Mouse (Mus musculus): ENCODE measurements at regions not wholly inside any gene's neighbourhood (a gene's known extent, or its start where the extent isn't known, plus 50 kb on each side); places are given as distances from the start of the nearest gene placed in this dataset.

DNA sequence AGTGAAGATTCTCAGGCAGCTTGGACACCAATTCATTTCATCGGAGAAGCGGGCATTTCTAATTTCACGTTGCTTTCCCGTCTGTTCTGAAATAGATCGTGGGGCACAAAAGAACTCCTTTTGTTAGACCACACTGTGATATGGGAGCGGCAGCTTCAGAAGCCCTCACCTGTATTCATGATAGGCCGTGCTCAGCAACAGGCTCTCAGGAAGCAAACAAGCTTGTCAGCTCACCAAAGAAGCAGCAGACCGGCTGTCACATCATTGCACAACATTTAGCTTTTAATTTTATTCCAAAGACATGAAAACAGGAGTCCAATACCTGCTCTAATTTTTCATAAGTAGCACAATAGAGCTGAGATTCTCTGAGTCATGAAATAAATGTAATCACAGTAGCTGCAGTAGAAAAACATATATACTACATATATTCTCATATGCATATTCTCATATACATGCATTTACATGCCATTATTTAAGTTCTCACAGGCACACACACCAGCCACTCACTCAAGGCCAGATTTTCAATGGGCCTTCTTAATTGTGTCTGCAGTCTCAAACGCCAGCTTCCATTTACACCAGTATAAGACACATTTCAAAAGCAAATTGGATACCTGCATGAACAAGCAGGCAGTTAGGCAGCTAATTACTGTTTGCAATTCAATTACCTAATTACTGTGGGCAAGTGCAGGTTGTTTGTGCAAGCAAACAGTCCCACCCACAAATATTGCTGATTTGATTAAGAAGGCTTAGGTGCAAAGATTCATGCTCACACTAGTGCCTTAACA lies 698.9 kb downstream of the Diaph3 start:
- DNase-seq: no peak

GRCm38 (mm10) chr14:86437383-86437782 lies 703.7 kb downstream of the Diaph3 start:
- DNase-seq: no peak

GRCm38 (mm10) chr14:86435345-86435744 lies 705.7 kb downstream of the Diaph3 start:
- no peak for DNase-seq

DNA sequence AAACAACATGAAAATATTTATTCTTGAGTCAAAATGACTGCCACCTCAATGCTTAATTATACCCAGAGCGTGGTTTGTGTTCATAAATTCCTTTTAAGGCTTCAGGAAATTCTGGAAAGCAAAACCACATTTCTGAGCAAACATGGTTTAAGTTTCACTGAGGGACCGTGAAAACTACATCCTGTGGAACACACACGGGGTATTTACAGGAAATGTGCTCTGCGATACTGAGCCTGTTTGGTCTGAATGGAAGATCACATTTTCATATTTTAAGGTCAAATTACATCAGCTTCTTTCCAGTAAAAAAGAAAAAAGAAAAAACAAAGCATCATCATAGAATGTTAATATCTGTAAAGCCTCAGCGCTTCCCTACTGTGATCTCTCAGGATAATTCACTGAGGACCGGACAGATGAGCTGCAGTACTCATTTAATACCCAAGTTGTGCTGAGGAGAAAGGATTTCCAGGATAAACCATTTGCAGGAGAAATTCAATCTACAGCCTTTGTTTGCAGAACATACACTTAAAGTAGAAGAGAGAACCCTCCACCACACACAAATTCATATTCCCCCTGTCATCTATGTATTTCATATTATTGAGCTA lies 709.7 kb downstream of the Diaph3 start:
- no peak for DNase-seq

GRCm38 (mm10) chr14:86421881-86422280 lies 719.2 kb downstream of the Diaph3 start:
- no peak for DNase-seq

- DNase-seq: no peak
These were observed 721.0 kb downstream of the Diaph3 start for GRCm38 (mm10) chr14:86419959-86420598.

GRCm38 (mm10) chr14:86396876-86397275 lies 744.2 kb downstream of the Diaph3 start:
- peak; percentile 6 for DNase-seq

DNA sequence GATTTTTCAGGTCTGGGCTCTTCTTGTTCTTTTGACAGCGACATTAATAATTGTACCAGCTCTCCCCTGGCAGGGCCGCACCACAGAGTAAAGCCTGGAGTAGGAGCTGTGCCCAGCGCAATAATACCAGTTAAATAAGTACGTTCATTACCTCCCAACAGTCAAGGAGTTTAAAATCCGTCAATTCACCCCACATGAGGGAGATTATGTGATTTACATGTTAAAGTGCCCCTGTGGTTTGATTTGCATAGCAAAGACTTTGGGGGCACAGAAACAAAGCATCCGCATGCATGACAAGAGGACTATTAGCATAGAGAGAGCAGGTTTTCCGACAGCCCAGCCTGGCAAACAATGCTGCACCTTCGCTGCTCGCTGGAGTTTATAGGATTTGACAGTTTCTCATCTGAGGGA lies 745.1 kb downstream of the Diaph3 start:
- peak; percentile 67 for DNase-seq

DNA sequence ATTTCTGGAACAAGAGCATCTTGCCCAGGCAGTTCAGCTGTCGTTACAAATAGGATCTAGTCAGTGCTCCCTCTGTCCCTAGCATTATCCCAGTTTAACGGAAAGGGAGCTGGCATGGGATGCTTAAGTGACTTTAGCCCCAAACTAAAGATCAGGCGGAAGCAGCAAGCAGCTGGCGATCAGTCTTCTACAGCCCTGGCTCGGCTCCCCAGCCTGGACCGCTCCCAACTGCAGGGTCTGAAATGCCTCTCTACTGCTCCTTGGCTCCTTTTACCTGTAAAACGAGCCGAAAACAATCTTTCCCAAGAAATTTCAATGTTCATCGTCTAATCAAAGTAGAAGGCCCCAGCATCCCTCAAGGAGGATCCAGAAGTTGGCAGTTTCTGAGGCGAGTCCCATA lies 745.5 kb downstream of the Diaph3 start:
- no peak for DNase-seq

GRCm38 (mm10) chr14:86395068-86395467 lies 746.0 kb downstream of the Diaph3 start:
- DNase-seq: peak; percentile 2

DNA sequence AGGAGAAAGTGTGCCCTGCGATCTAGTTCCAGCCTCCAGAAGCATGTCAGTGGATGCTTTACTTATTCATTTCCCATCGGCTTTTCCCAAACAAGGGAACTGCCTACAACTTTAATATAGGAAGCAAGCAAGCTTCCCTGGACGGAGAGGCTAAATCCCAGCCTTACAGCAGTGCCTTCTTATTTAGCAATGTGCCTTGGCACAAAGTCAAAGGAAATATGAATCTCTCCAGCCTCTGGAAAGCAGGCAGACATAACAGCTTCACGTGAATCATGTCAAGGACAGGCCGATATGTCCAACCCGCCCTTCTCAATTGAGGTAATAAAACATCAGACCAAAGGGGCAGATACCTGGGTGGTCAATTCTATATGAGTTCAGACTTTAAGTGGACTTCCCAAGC lies 755.9 kb downstream of the Diaph3 start:
- no peak for DNase-seq

GRCm38 (mm10) chr14:86365032-86365431 lies 776.0 kb downstream of the Diaph3 start:
- DNase-seq: no peak

GRCm38 (mm10) chr14:86360423-86361059 lies 780.5 kb downstream of the Diaph3 start:
- DNase-seq: no peak

- DNase-seq: no peak
These were observed 782.5 kb downstream of the Diaph3 start for GRCm38 (mm10) chr14:86358584-86358983.

GRCm38 (mm10) chr14:86350526-86350925 lies 790.5 kb downstream of the Diaph3 start:
- no peak for DNase-seq

DNA sequence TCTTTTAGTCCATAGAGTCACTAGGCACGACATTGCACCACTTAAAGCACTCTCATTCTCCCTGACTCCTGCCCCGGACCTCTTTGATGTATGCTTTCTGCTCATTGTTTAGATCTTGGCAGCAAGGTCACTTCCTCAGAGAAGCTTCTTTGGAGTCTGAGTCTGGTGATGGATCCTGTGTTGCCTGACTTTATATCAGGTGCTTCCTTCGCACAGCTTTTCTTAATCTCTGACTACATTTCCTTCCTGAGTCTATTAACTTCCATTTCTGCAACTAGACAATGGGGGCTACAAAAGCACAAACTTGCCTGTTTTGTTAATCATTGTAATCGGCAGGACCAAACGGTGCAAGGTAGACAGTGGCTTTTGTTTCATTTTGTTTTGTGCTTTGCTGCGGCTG lies 802.0 kb downstream of the Diaph3 start:
- no peak for DNase-seq

DNA sequence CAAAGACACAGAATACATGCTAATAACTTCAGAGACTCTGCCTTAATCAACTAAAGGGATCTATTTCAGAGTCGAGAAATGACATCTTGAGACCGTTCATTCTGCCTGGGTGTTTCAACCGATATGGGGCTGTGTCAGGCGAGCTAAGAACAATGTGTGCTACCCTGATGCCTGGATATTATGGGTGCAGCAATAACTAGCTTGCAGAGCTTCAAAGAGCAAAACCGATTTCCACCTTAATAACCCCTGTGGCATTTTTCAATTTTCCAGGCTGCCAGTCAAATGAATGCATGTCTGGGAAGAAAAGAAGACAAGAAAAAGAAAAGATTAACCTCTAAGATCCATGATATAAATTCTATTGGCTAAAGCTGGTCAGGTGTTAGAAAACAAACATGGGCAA lies 804.0 kb downstream of the Diaph3 start:
- no peak for DNase-seq

GRCm38 (mm10) chr14:86335284-86335683 lies 805.8 kb downstream of the Diaph3 start:
- DNase-seq: no peak

DNA sequence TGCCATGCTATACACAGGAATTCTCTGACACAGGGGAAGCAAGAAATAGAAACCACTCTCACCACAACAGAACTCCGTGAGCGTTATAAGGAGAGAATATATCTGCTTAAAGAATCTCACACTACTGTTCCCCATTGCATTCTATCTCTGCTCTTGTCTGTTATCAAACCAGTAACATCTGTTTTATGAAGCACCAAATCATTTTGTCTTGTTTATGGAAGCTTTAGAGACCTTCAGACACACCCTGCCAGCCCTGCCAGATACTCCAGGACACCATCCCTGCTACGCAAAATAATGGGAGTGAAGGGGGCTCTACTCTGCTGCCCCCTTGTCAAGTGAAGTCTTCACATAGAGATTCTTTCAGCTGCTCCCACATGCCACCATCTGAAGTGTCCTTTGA lies 811.9 kb downstream of the Diaph3 start:
- DNase-seq: no peak

DNA sequence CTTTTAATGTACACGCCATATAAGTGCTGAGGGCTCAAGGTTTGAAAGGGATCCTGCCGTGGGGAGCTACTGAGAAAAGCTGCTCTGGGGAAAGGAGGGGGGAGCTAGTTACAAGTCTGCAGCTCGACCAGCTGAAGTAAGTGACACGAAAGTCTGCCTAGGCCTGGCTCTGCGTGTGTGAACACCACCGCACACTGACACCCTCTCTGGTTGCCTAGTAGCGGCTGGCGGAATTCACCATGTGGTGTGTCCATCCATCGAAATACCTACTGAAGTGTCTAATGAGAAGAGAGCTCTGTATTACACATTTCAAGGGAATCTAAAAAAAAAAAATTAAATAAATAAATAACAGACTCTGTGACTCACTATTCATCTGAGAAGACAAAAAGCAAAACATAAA lies 813.4 kb downstream of the Diaph3 start:
- DNase-seq: peak; percentile 11

GRCm38 (mm10) chr14:86322365-86322764 lies 818.7 kb downstream of the Diaph3 start:
- no peak for DNase-seq

GRCm38 (mm10) chr14:86315974-86316373 lies 825.1 kb downstream of the Diaph3 start:
- no peak for DNase-seq

DNA sequence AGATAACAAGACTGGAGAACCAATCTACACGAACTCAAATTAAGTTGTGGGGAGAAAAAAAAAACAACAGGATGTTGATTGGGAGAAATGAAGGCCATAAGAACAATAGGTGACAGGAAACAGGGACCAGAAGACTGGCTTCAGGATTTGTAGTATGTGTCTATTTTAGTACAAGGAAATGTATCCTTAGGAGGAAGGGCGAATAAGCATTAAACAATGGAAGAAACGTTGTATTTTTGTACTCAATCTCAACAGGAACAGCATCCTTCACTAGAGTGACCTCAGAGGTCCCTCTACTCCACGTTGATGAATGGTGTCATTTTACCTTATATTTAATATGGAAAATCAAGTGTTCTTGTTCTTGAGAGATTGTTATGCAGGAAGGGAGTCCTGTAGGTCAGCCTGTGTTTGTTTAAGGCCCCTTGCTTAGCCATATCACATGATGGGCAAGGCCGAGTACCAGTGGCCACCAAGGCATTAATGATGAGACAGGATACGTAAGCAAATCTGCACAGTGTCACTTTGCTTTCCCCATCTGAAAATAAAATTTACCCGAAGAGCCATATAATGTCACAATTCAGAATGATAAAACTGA lies 832.0 kb downstream of the Diaph3 start:
- no peak for DNase-seq
